Mouse (Mus musculus): ENCODE data around the gene Zbed4. TPM values are rescaled to one million over a fixed set of nuclear protein-coding genes. Genes with fewer than 3 reads are reported as not detected.
A peak's percentile ranks its signal among the peaks of the same experiment; 100 is the strongest.

The Zbed4 gene
- total and polyA plus RNA-seq, 3 experiments: 53.2 to 57.9 TPM; not detected in 1

GRCm38 (mm10) chr15:88733834-88734571, 17.5 kb upstream of the Zbed4 start, which contains the start of gene Brd1 (continued):
- TF ChIP-seq E2F4 (IDR thresholded peaks at IDR 0.05; ENCODE audit: borderline replicate concordance, low read depth, low read length) (no peak; the same call in 1 of the 2 replicates), NELFE (IDR thresholded peaks at IDR 0.05; ENCODE audit: low read depth, low read length) (peak; percentile 68), TAL1 (IDR thresholded peaks at IDR 0.05; ENCODE audit: low read length) (no peak), TCF12 (IDR thresholded peaks at IDR 0.05; ENCODE audit: low read depth, low read length) (peak; percentile 52; the same call in 1 of the 2 replicates), EP300 (IDR thresholded peaks at IDR 0.05; ENCODE audit: low read depth in 1 of 2, low read length in 2 of 2) (peak in 1 of 2 experiments; percentile 41; a peak in 1 of 4 replicates), GATA1 (IDR thresholded peaks at IDR 0.05; ENCODE audit: low read depth, low read length) (no peak), GABPA (IDR thresholded peaks at IDR 0.05; ENCODE audit: low read depth, low read length) (no peak), TBP (IDR thresholded peaks at IDR 0.05; ENCODE audit: low read depth, low read length) (peak; percentile 83)

- H3K4me3 ChIP-seq (ENCODE audit: control insufficient read depth in 1 of 2, insufficient read depth in 1 of 2, low read depth in 2 of 2, low read length in 2 of 2): no peak overlapping the region
These were observed 15.3 kb upstream of the Zbed4 start for GRCm38 (mm10) chr15:88736166-88736565.

GRCm38 (mm10) chr15:88738466-88738865, 13.0 kb upstream of the Zbed4 start:
- H3K27me3 ChIP-seq (ENCODE audit: control insufficient read depth in 1 of 2, insufficient read depth in 2 of 2, low read length in 2 of 2): no peaks in the 10 kb centered on the region
- no peak for DNase-seq (ENCODE audit: low read depth, low spot score)
- H3K36me3 ChIP-seq (ENCODE audit: control insufficient read depth in 1 of 2, insufficient read depth in 2 of 2, low read length in 2 of 2): peaks cover 0 to 4% of the 10 kb centered on the region in 2 experiments; a peak in 1 of 4 replicates
- no peak overlapping the region for H3K4me3 ChIP-seq (ENCODE audit: control insufficient read depth in 1 of 2, insufficient read depth in 1 of 2, low read depth in 2 of 2, low read length in 2 of 2)
- no peak overlapping the region for H3K9ac ChIP-seq (ENCODE audit: control insufficient read depth, low read depth, low read length, poor library complexity, severe bottlenecking)
- H3K9me3 ChIP-seq (replicated peaks; ENCODE audit: insufficient read depth, low read length): no peaks in the 10 kb centered on the region
- no peak overlapping the region for H3K27ac ChIP-seq (ENCODE audit: control insufficient read depth, low read depth, low read length)
- H3K79me2 ChIP-seq (ENCODE audit: control insufficient read depth, insufficient read depth, low read length, poor library complexity): peaks cover 3% of the 10 kb centered on the region
- H3K4me1 ChIP-seq (ENCODE audit: control insufficient read depth in 1 of 2, insufficient read depth in 2 of 2, low read length in 2 of 2): peaks cover 0 to 7% of the 10 kb centered on the region in 2 experiments; a peak in 2 of 4 replicates
- TF ChIP-seq ZKSCAN1 (IDR thresholded peaks at IDR 0.05; ENCODE audit: low read depth, low read length) (no peak), ZNF384 (IDR thresholded peaks at IDR 0.05; ENCODE audit: low read depth, low read length) (no peak), MYC (IDR thresholded peaks at IDR 0.05; ENCODE audit: low read depth, low read length) (no peak), SIN3A (IDR thresholded peaks at IDR 0.05; ENCODE audit: low read length) (no peak), POLR2AphosphoS2 (IDR thresholded peaks at IDR 0.05; ENCODE audit: low read length) (no peak), SMC3 (IDR thresholded peaks at IDR 0.05; ENCODE audit: low read depth, low read length) (no peak), CHD1 (IDR thresholded peaks at IDR 0.05; ENCODE audit: low read depth, low read length) (no peak), RAD21 (IDR thresholded peaks at IDR 0.05; ENCODE audit: low read depth, low read length) (no peak), POLR2AphosphoS5 (IDR thresholded peaks at IDR 0.05; ENCODE audit: borderline replicate concordance, low read depth, low read length) (no peak), UBTF (IDR thresholded peaks at IDR 0.05; ENCODE audit: borderline replicate concordance, insufficient read depth, low read depth, low read length) (no peak), MYB (IDR thresholded peaks at IDR 0.05; ENCODE audit: low read depth, low read length) (no peak), EP300 (IDR thresholded peaks at IDR 0.05; ENCODE audit: low read depth in 1 of 2, low read length in 2 of 2) (no peak), HCFC1 (IDR thresholded peaks at IDR 0.05; ENCODE audit: low read depth, low read length) (no peak), MAFK (IDR thresholded peaks at IDR 0.05; ENCODE audit: borderline replicate concordance, low read depth, low read length) (no peak)

More at GRCm38 (mm10) chr15:88736166-88736565, 15.3 kb upstream of the Zbed4 start:
- Histone ChIP-seq H3K9me3 (replicated peaks; ENCODE audit: insufficient read depth, low read length) (no peaks in the 10 kb centered on the region), H3K79me2 (ENCODE audit: control insufficient read depth, insufficient read depth, low read length, poor library complexity) (peaks cover 26% of the 10 kb centered on the region), H3K27me3 (ENCODE audit: control insufficient read depth in 1 of 2, insufficient read depth in 2 of 2, low read length in 2 of 2) (no peaks in the 10 kb centered on the region), H3K36me3 (ENCODE audit: control insufficient read depth in 1 of 2, insufficient read depth in 2 of 2, low read length in 2 of 2) (peaks cover 0 to 19% of the 10 kb centered on the region in 2 experiments; a peak in 2 of 4 replicates), H3K9ac (ENCODE audit: control insufficient read depth, low read depth, low read length, poor library complexity, severe bottlenecking) (no peak overlapping the region), H3K4me1 (ENCODE audit: control insufficient read depth in 1 of 2, insufficient read depth in 2 of 2, low read length in 2 of 2) (peaks cover 8 to 23% of the 10 kb centered on the region in 2 experiments), H3K27ac (ENCODE audit: control insufficient read depth, low read depth, low read length) (no peak overlapping the region)
- DNase-seq (ENCODE audit: low read depth, low spot score): no peak
- TF ChIP-seq SIN3A (IDR thresholded peaks at IDR 0.05; ENCODE audit: low read length): no peak
- TF ChIP-seq POLR2A (IDR thresholded peaks at IDR 0.05; ENCODE audit: control insufficient read depth in 1 of 2, insufficient read depth in 1 of 2, low read depth in 1 of 2, low read length in 2 of 2, poor library complexity in 1 of 2): no peak
- TF ChIP-seq USF1 (IDR thresholded peaks at IDR 0.05; ENCODE audit: low read depth, low read length): no peak
- TF ChIP-seq CTCF (IDR thresholded peaks at IDR 0.05 in 2 of 3, conservative IDR thresholded peaks at IDR 0.05 in 1 of 3; ENCODE audit: control insufficient read depth in 1 of 3, insufficient read depth in 1 of 3, low read depth in 2 of 3, low read length in 3 of 3, poor library complexity in 1 of 3, severe bottlenecking in 1 of 3): no peak
- no peak for TF ChIP-seq MEF2A (IDR thresholded peaks at IDR 0.05; ENCODE audit: extremely low read depth, insufficient replicate concordance, low read depth, low read length, poor library complexity, severe bottlenecking)
- TF ChIP-seq MAFK (IDR thresholded peaks at IDR 0.05; ENCODE audit: borderline replicate concordance, low read depth, low read length): no peak
- TF ChIP-seq RCOR1 (IDR thresholded peaks at IDR 0.05; ENCODE audit: low read depth, low read length): no peak
- no peak for TF ChIP-seq GABPA (IDR thresholded peaks at IDR 0.05; ENCODE audit: low read depth, low read length)
- TF ChIP-seq CHD2 (IDR thresholded peaks at IDR 0.05; ENCODE audit: low read length): no peak
- TF ChIP-seq E2F4 (IDR thresholded peaks at IDR 0.05; ENCODE audit: borderline replicate concordance, low read depth, low read length): no peak
- no peak for TF ChIP-seq ETS1 (IDR thresholded peaks at IDR 0.05; ENCODE audit: low read depth, low read length)
- no peak for TF ChIP-seq GATA1 (IDR thresholded peaks at IDR 0.05; ENCODE audit: low read depth, low read length)
- no peak for TF ChIP-seq BHLHE40 (IDR thresholded peaks at IDR 0.05; ENCODE audit: borderline replicate concordance, low read depth, low read length)
- TF ChIP-seq TBP (IDR thresholded peaks at IDR 0.05; ENCODE audit: low read depth, low read length): no peak
- no peak for TF ChIP-seq ZNF384 (IDR thresholded peaks at IDR 0.05; ENCODE audit: low read depth, low read length)
- TF ChIP-seq JUND (IDR thresholded peaks at IDR 0.05; ENCODE audit: low read depth, low read length): no peak
- no peak for TF ChIP-seq CHD1 (IDR thresholded peaks at IDR 0.05; ENCODE audit: low read depth, low read length)
